Mouse (Mus musculus) embryonic facial prominence, embryonic 13.5 days (tissue): ENCODE results near the gene Synpo2. TPM values are rescaled to one million over a fixed set of nuclear protein-coding genes. Genes with fewer than 3 reads are reported as not detected.

ENCODE experiments used
- ATAC-seq: fragments of 200-750 bp; cut with Nextera tagmentation; 2 replicates; pipeline ENCODE4 v1.8.0; 2017; ENCODE audit warnings: low read depth; ENCODE audit not compliant: insufficient number of reproducible peaks, insufficient read depth, low FRiP score, low TSS enrichment
- H3K27ac ChIP-seq: fragments of 300-500 bp; sonication (generic); 2 replicates; pipeline ENCODE4 v1.5.1; 2015; ENCODE audit warnings: moderate library complexity, mild to moderate bottlenecking, inconsistent platforms
- H3K27me3 ChIP-seq: fragments of 300-500 bp; sonication (generic); 2 replicates; pipeline ENCODE4 v1.6.1; 2015; ENCODE audit warnings: mild to moderate bottlenecking, inconsistent platforms
- H3K36me3 ChIP-seq: fragments of 300-500 bp; sonication (generic); 2 replicates; pipeline ENCODE4 v1.6.1; 2015; ENCODE audit warnings: mild to moderate bottlenecking, inconsistent platforms
- H3K4me1 ChIP-seq: fragments of 300-500 bp; sonication (generic); 2 replicates; pipeline ENCODE4 v1.6.1; 2015; ENCODE audit warnings: inconsistent platforms
- H3K4me2 ChIP-seq: fragments of 300-500 bp; sonication (generic); 2 replicates; pipeline ENCODE4 v1.6.1; 2015; ENCODE audit warnings: moderate library complexity, mild to moderate bottlenecking, inconsistent platforms
- H3K4me3 ChIP-seq: fragments of 300-500 bp; sonication (generic); 2 replicates; pipeline ENCODE4 v1.5.1; 2015; ENCODE audit warnings: mild to moderate bottlenecking, inconsistent platforms
- H3K9ac ChIP-seq: fragments of 300-500 bp; sonication (generic); 2 replicates; pipeline ENCODE4 v1.6.1; 2015; ENCODE audit warnings: mild to moderate bottlenecking, inconsistent platforms
- H3K9me3 ChIP-seq: fragments of 300-500 bp; sonication (generic); 2 replicates; pipeline ENCODE4 v1.6.1; 2016; ENCODE audit warnings: inconsistent platforms
- WGBS: fragments of 180-500 bp; shearing (Covaris S2); methylation state at CpG from one replicate; pipeline ENCODE4 v1.1.7; 2015; ENCODE audit warnings: mixed read lengths; 5-methylcytosine and 5-hydroxymethylcytosine counted together
- polyA plus RNA-seq: library from polyadenylated mRNA; unstranded; fragments of >200 nt; fragmentation: Nextera tagmentation; extraction: Ambion mirVana; gene quantifications from 2 replicates; pipeline ENCODE4 v1.2.1, GENCODE M21; 2015

Gene Synpo2
- polyA plus RNA-seq, 1 experiment from 2014 or later, result 7.2 TPM

GRCm38 (mm10) chr3:123179041-123179440 lies 56.9 kb downstream of the Synpo2 start:
- H3K4me2 ChIP-seq, result no peak overlapping the region

GRCm38 (mm10) chr3:123178420-123178819 lies 57.5 kb downstream of the Synpo2 start:
- H3K27me3 ChIP-seq, result no peaks in the 10 kb centered on the region
- H3K4me1 ChIP-seq, result peaks cover 42% of the 10 kb centered on the region
- no peaks in the 10 kb centered on the region for H3K9me3 ChIP-seq
- no peak for ATAC-seq
- peak overlapping the region; percentile 44 for H3K27ac ChIP-seq
- no peak overlapping the region for H3K4me3 ChIP-seq
- WGBS, result 29% methylated on average over 4 of the region's 4 CpGs
- no peaks in the 10 kb centered on the region for H3K36me3 ChIP-seq
- H3K9ac ChIP-seq, result no peak overlapping the region
- no peak overlapping the region for H3K4me2 ChIP-seq

More at GRCm38 (mm10) chr3:123179041-123179440, 56.9 kb downstream of the Synpo2 start:
- H3K27ac ChIP-seq, result no peak overlapping the region; the same call in 1 of the 2 replicates
- H3K27me3 ChIP-seq, result no peaks in the 10 kb centered on the region
- WGBS, result 78% methylated on average over 5 of the region's 5 CpGs
- H3K9me3 ChIP-seq, result no peaks in the 10 kb centered on the region
- H3K4me1 ChIP-seq, result peaks cover 36% of the 10 kb centered on the region
- H3K9ac ChIP-seq, result no peak overlapping the region
- ATAC-seq, result no peak
- H3K36me3 ChIP-seq, result no peaks in the 10 kb centered on the region
- H3K4me3 ChIP-seq, result no peak overlapping the region

GRCm38 (mm10) chr3:123176366-123177334 lies 59.3 kb downstream of the Synpo2 start:
- Histone ChIP-seq H3K36me3 (no peaks in the 10 kb centered on the region), H3K27me3 (no peaks in the 10 kb centered on the region), H3K4me1 (peaks cover 42% of the 10 kb centered on the region), H3K27ac (peak overlapping the region; percentile 71), H3K4me2 (0 out of 2 replicates have a peak overlapping the region, but pooled peaks have one; percentile 0), H3K9ac (no peak overlapping the region), H3K9me3 (no peaks in the 10 kb centered on the region), H3K4me3 (no peak overlapping the region)
- 40% methylated on average over 19 of the region's 19 CpGs for WGBS
- no peak for ATAC-seq

GRCm38 (mm10) chr3:123175142-123175541 lies 60.8 kb downstream of the Synpo2 start:
- Histone ChIP-seq H3K27ac (peak overlapping the region; percentile 17; the same call in 1 of the 2 replicates), H3K4me2 (no peak overlapping the region), H3K27me3 (no peaks in the 10 kb centered on the region), H3K9ac (no peak overlapping the region), H3K4me3 (no peak overlapping the region), H3K9me3 (no peaks in the 10 kb centered on the region), H3K4me1 (peaks cover 42% of the 10 kb centered on the region), H3K36me3 (no peaks in the 10 kb centered on the region)
- no peak for ATAC-seq
- WGBS, result 92% methylated on average over 7 of the region's 7 CpGs

GRCm38 (mm10) chr3:123174379-123174697 lies 61.6 kb downstream of the Synpo2 start:
- Histone ChIP-seq H3K27ac (no peak overlapping the region), H3K4me1 (peaks cover 42% of the 10 kb centered on the region), H3K4me3 (no peak overlapping the region), H3K4me2 (no peak overlapping the region; the same call in 1 of the 2 replicates), H3K9ac (no peak overlapping the region), H3K27me3 (no peaks in the 10 kb centered on the region), H3K9me3 (no peaks in the 10 kb centered on the region), H3K36me3 (no peaks in the 10 kb centered on the region)
- no peak for ATAC-seq
- whole genome bisulfite sequencing, result 69% methylated on average over 8 of the region's 8 CpGs

GRCm38 (mm10) chr3:123173553-123174378 lies 62.2 kb downstream of the Synpo2 start:
- no peaks in the 10 kb centered on the region for H3K27me3 ChIP-seq
- ATAC-seq, result no peak
- H3K4me2 ChIP-seq, result no peak overlapping the region; the same call in 1 of the 2 replicates
- peaks cover 42% of the 10 kb centered on the region for H3K4me1 ChIP-seq
- H3K27ac ChIP-seq, result no peak overlapping the region
- no peaks in the 10 kb centered on the region for H3K36me3 ChIP-seq
- no peak overlapping the region for H3K4me3 ChIP-seq
- H3K9me3 ChIP-seq, result no peaks in the 10 kb centered on the region
- WGBS, result 74% methylated on average over 21 of the region's 21 CpGs
- H3K9ac ChIP-seq, result 0 out of 2 replicates have a peak overlapping the region, but pooled peaks have one; percentile 32

GRCm38 (mm10) chr3:123172151-123172550 lies 63.8 kb downstream of the Synpo2 start:
- no peak overlapping the region for H3K4me3 ChIP-seq
- H3K4me2 ChIP-seq, result no peak overlapping the region
- H3K4me1 ChIP-seq, result peaks cover 33% of the 10 kb centered on the region
- H3K9ac ChIP-seq, result no peak overlapping the region
- H3K27me3 ChIP-seq, result no peaks in the 10 kb centered on the region
- H3K9me3 ChIP-seq, result no peaks in the 10 kb centered on the region
- no peak for ATAC-seq
- no peaks in the 10 kb centered on the region for H3K36me3 ChIP-seq
- 84% methylated on average over 5 of the region's 5 CpGs for WGBS
- H3K27ac ChIP-seq, result no peak overlapping the region

- no peak for ATAC-seq
- H3K4me1 ChIP-seq, result peaks cover 23% of the 10 kb centered on the region
Measured at GRCm38 (mm10) chr3:123169398-123169797, 66.6 kb downstream of the Synpo2 start.

GRCm38 (mm10) chr3:123168815-123169214 lies 67.1 kb downstream of the Synpo2 start:
- no peak overlapping the region for H3K9ac ChIP-seq

More at GRCm38 (mm10) chr3:123169398-123169797, 66.6 kb downstream of the Synpo2 start:
- no peak overlapping the region for H3K4me3 ChIP-seq
- H3K27ac ChIP-seq, result peak overlapping the region; percentile 35; the same call in 1 of the 2 replicates
- H3K9ac ChIP-seq, result no peak overlapping the region
- no peaks in the 10 kb centered on the region for H3K9me3 ChIP-seq
- no peaks in the 10 kb centered on the region for H3K27me3 ChIP-seq
- no peaks in the 10 kb centered on the region for H3K36me3 ChIP-seq
- WGBS, result 30% methylated on average over 4 of the region's 4 CpGs
- H3K4me2 ChIP-seq, result no peak overlapping the region

GRCm38 (mm10) chr3:123166450-123166849 lies 69.5 kb downstream of the Synpo2 start:
- Histone ChIP-seq H3K27ac (no peak overlapping the region), H3K9ac (no peak overlapping the region), H3K4me2 (no peak overlapping the region), H3K4me3 (no peak overlapping the region), H3K27me3 (no peaks in the 10 kb centered on the region), H3K9me3 (no peaks in the 10 kb centered on the region), H3K4me1 (peaks cover 29% of the 10 kb centered on the region), H3K36me3 (no peaks in the 10 kb centered on the region)
- 48% methylated on average over 5 of the region's 5 CpGs for WGBS
- ATAC-seq, result no peak

More at GRCm38 (mm10) chr3:123168815-123169214, 67.1 kb downstream of the Synpo2 start:
- Histone ChIP-seq H3K36me3 (no peaks in the 10 kb centered on the region), H3K27ac (no peak overlapping the region), H3K4me2 (no peak overlapping the region), H3K27me3 (no peaks in the 10 kb centered on the region), H3K4me3 (no peak overlapping the region), H3K4me1 (peaks cover 18% of the 10 kb centered on the region), H3K9me3 (no peaks in the 10 kb centered on the region)
- WGBS, result 3% methylated on average over 5 of the region's 5 CpGs
- ATAC-seq, result no peak

GRCm38 (mm10) chr3:123164183-123164582 lies 71.8 kb downstream of the Synpo2 start:
- no peak for ATAC-seq
- H3K27ac ChIP-seq, result no peak overlapping the region
- 59% methylated on average over 1 of the region's 1 CpGs for WGBS

More at GRCm38 (mm10) chr3:123164183-123164582, 71.8 kb downstream of the Synpo2 start:
- Histone ChIP-seq H3K36me3 (no peaks in the 10 kb centered on the region), H3K4me2 (no peak overlapping the region), H3K9me3 (no peaks in the 10 kb centered on the region), H3K27me3 (no peaks in the 10 kb centered on the region), H3K9ac (no peak overlapping the region), H3K4me3 (no peak overlapping the region), H3K4me1 (peaks cover 24% of the 10 kb centered on the region)
